Mouse (Mus musculus): ENCODE results near the gene Cdadc1. TPM values are rescaled to one million over a fixed set of nuclear protein-coding genes. Genes with fewer than 3 reads are reported as not detected.

The Cdadc1 gene
- polyA plus RNA-seq, 1 experiment from 2014 or later, result 39.4 TPM

- peaks cover 7% of the 10 kb centered on the region; the same call in 1 of the 2 replicates for H3K36me3 ChIP-seq (ENCODE audit: control insufficient read depth, insufficient read depth, low read length)
- no peaks in the 10 kb centered on the region for H3K27me3 ChIP-seq (ENCODE audit: control insufficient read depth, insufficient read depth, low read length)
- peak overlapping the region; percentile 86 for H3K4me2 ChIP-seq (ENCODE audit: low read length)
- peaks cover 12% of the 10 kb centered on the region for H3K4me1 ChIP-seq (ENCODE audit: control insufficient read depth, insufficient read depth, low read length)
- peak overlapping the region; percentile 80 for H3K9ac ChIP-seq (replicated peaks; ENCODE audit: low read length)
- ATAC-seq (ENCODE audit: low FRiP score, low TSS enrichment) (peak; percentile 44), DNase-seq (no peak)
- peak overlapping the region; percentile 94 for H3K4me3 ChIP-seq (replicated peaks; ENCODE audit: low read depth, low read length)
- peak overlapping the region; percentile 89 for H3K27ac ChIP-seq (replicated peaks; ENCODE audit: low read depth, low read length)
- no peaks in the 10 kb centered on the region for H3K9me3 ChIP-seq (ENCODE audit: control insufficient read depth, low read length)
- 4% methylated on average over 8 of the region's 8 CpGs for WGBS
Measured at GRCm38 (mm10) chr14:59598260-59598627, 485 bp upstream of the Cdadc1 start.

GRCm38 (mm10) chr14:59594988-59595387 is 2.8 kb downstream of the Cdadc1 start:
- H3K9me3 ChIP-seq (ENCODE audit: control insufficient read depth, low read length), result no peaks in the 10 kb centered on the region
- 94% methylated on average over 3 of the region's 3 CpGs for WGBS
- peaks cover 12% of the 10 kb centered on the region for H3K4me1 ChIP-seq (ENCODE audit: control insufficient read depth, insufficient read depth, low read length)
- no peak overlapping the region for H3K9ac ChIP-seq (replicated peaks; ENCODE audit: low read length)
- DNase-seq (no peak), ATAC-seq (ENCODE audit: low FRiP score, low TSS enrichment) (no peak)
- no peak overlapping the region for H3K4me2 ChIP-seq (ENCODE audit: low read length)
- no peak overlapping the region for H3K4me3 ChIP-seq (replicated peaks; ENCODE audit: low read depth, low read length)
- no peak overlapping the region for H3K27ac ChIP-seq (replicated peaks; ENCODE audit: low read depth, low read length)
- H3K36me3 ChIP-seq (ENCODE audit: control insufficient read depth, insufficient read depth, low read length), result peaks cover 24% of the 10 kb centered on the region
- H3K27me3 ChIP-seq (ENCODE audit: control insufficient read depth, insufficient read depth, low read length), result no peaks in the 10 kb centered on the region

- Histone ChIP-seq H3K4me2 (ENCODE audit: low read length) (no peak overlapping the region), H3K4me3 (replicated peaks; ENCODE audit: low read depth, low read length) (no peak overlapping the region), H3K9me3 (ENCODE audit: control insufficient read depth, low read length) (no peaks in the 10 kb centered on the region), H3K4me1 (ENCODE audit: control insufficient read depth, insufficient read depth, low read length) (peaks cover 7% of the 10 kb centered on the region), H3K27me3 (ENCODE audit: control insufficient read depth, insufficient read depth, low read length) (no peaks in the 10 kb centered on the region), H3K9ac (replicated peaks; ENCODE audit: low read length) (no peak overlapping the region), H3K36me3 (ENCODE audit: control insufficient read depth, insufficient read depth, low read length) (peaks cover 45% of the 10 kb centered on the region), H3K27ac (replicated peaks; ENCODE audit: low read depth, low read length) (no peak overlapping the region)
- DNase-seq (no peak), ATAC-seq (ENCODE audit: low FRiP score, low TSS enrichment) (no peak)
- 94% methylated on average over 3 of the region's 3 CpGs for WGBS
Measured at GRCm38 (mm10) chr14:59592593-59592992, 5.2 kb downstream of the Cdadc1 start.

- no peak for DNase-seq
- H3K4me3 ChIP-seq (replicated peaks; ENCODE audit: low read depth, low read length), result no peak overlapping the region
- no peaks in the 10 kb centered on the region for H3K9me3 ChIP-seq (ENCODE audit: control insufficient read depth, low read length)
- H3K4me1 ChIP-seq (ENCODE audit: control insufficient read depth, insufficient read depth, low read length), result peaks cover 5% of the 10 kb centered on the region
- ATAC-seq (ENCODE audit: low FRiP score, low TSS enrichment), result no peak
- 71% methylated on average over 8 of the region's 8 CpGs for WGBS
- H3K4me2 ChIP-seq (ENCODE audit: low read length), result no peak overlapping the region
- H3K36me3 ChIP-seq (ENCODE audit: control insufficient read depth, insufficient read depth, low read length), result peaks cover 48% of the 10 kb centered on the region
- no peak overlapping the region for H3K9ac ChIP-seq (replicated peaks; ENCODE audit: low read length)
- H3K27ac ChIP-seq (replicated peaks; ENCODE audit: low read depth, low read length), result no peak overlapping the region
- H3K27me3 ChIP-seq (ENCODE audit: control insufficient read depth, insufficient read depth, low read length), result no peaks in the 10 kb centered on the region
Measured at GRCm38 (mm10) chr14:59591901-59592300, 5.9 kb downstream of the Cdadc1 start.

GRCm38 (mm10) chr14:59590614-59591013 is 7.1 kb downstream of the Cdadc1 start:
- H3K9me3 ChIP-seq (ENCODE audit: control insufficient read depth, low read length), result no peaks in the 10 kb centered on the region
- no peak for ATAC-seq (ENCODE audit: low FRiP score, low TSS enrichment)
- no peak overlapping the region for H3K9ac ChIP-seq (replicated peaks; ENCODE audit: low read length)
- H3K27ac ChIP-seq (replicated peaks; ENCODE audit: low read depth, low read length), result no peak overlapping the region
- no peaks in the 10 kb centered on the region for H3K27me3 ChIP-seq (ENCODE audit: control insufficient read depth, insufficient read depth, low read length)
- no peak overlapping the region for H3K4me2 ChIP-seq (ENCODE audit: low read length)
- peaks cover 61% of the 10 kb centered on the region for H3K36me3 ChIP-seq (ENCODE audit: control insufficient read depth, insufficient read depth, low read length)
- WGBS, result 87% methylated on average over 1 of the region's 1 CpGs
- DNase-seq, result no peak
- H3K4me3 ChIP-seq (replicated peaks; ENCODE audit: low read depth, low read length), result no peak overlapping the region
- H3K4me1 ChIP-seq (ENCODE audit: control insufficient read depth, insufficient read depth, low read length), result no peaks in the 10 kb centered on the region

- Histone ChIP-seq H3K27ac (replicated peaks; ENCODE audit: low read depth, low read length) (no peak overlapping the region), H3K4me3 (replicated peaks; ENCODE audit: low read depth, low read length) (no peak overlapping the region), H3K9me3 (ENCODE audit: control insufficient read depth, low read length) (no peaks in the 10 kb centered on the region), H3K4me2 (ENCODE audit: low read length) (no peak overlapping the region), H3K27me3 (ENCODE audit: control insufficient read depth, insufficient read depth, low read length) (no peaks in the 10 kb centered on the region), H3K9ac (replicated peaks; ENCODE audit: low read length) (no peak overlapping the region), H3K4me1 (ENCODE audit: control insufficient read depth, insufficient read depth, low read length) (no peaks in the 10 kb centered on the region), H3K36me3 (ENCODE audit: control insufficient read depth, insufficient read depth, low read length) (peaks cover 42% of the 10 kb centered on the region)
- ATAC-seq (ENCODE audit: low FRiP score, low TSS enrichment), result no peak
- WGBS, result 94% methylated on average over 5 of the region's 5 CpGs
- DNase-seq, result no peak
Measured at GRCm38 (mm10) chr14:59576385-59576784, 21.4 kb downstream of the Cdadc1 start.

GRCm38 (mm10) chr14:59566756-59567155 is 31.0 kb downstream of the Cdadc1 start:
- Histone ChIP-seq H3K36me3 (ENCODE audit: control insufficient read depth, insufficient read depth, low read length) (peaks cover 47% of the 10 kb centered on the region), H3K4me1 (ENCODE audit: control insufficient read depth, insufficient read depth, low read length) (no peaks in the 10 kb centered on the region), H3K9me3 (ENCODE audit: control insufficient read depth, low read length) (no peaks in the 10 kb centered on the region), H3K27ac (replicated peaks; ENCODE audit: low read depth, low read length) (no peak overlapping the region), H3K9ac (replicated peaks; ENCODE audit: low read length) (no peak overlapping the region), H3K4me3 (replicated peaks; ENCODE audit: low read depth, low read length) (no peak overlapping the region), H3K27me3 (ENCODE audit: control insufficient read depth, insufficient read depth, low read length) (no peaks in the 10 kb centered on the region), H3K4me2 (ENCODE audit: low read length) (no peak overlapping the region)
- no peak for ATAC-seq (ENCODE audit: low FRiP score, low TSS enrichment)
- no peak for DNase-seq
- WGBS, result 89% methylated on average over 6 of the region's 6 CpGs

GRCm38 (mm10) chr14:59557886-59558285 is 39.9 kb downstream of the Cdadc1 start:
- no peak for ATAC-seq (ENCODE audit: low FRiP score, low TSS enrichment)
- no peaks in the 10 kb centered on the region for H3K36me3 ChIP-seq (ENCODE audit: control insufficient read depth, insufficient read depth, low read length)
- H3K4me1 ChIP-seq (ENCODE audit: control insufficient read depth, insufficient read depth, low read length), result no peaks in the 10 kb centered on the region
- DNase-seq, result no peak
- H3K4me2 ChIP-seq (ENCODE audit: low read length), result no peak overlapping the region
- no peaks in the 10 kb centered on the region for H3K27me3 ChIP-seq (ENCODE audit: control insufficient read depth, insufficient read depth, low read length)
- 46% methylated on average over 1 of the region's 1 CpGs for WGBS
- no peak overlapping the region for H3K9ac ChIP-seq (replicated peaks; ENCODE audit: low read length)
- no peak overlapping the region for H3K4me3 ChIP-seq (replicated peaks; ENCODE audit: low read depth, low read length)
- no peak overlapping the region for H3K27ac ChIP-seq (replicated peaks; ENCODE audit: low read depth, low read length)
- H3K9me3 ChIP-seq (ENCODE audit: control insufficient read depth, low read length), result no peaks in the 10 kb centered on the region

- DNase-seq, result no peak
- Histone ChIP-seq H3K9ac (replicated peaks; ENCODE audit: low read length) (no peak overlapping the region), H3K27me3 (ENCODE audit: control insufficient read depth, insufficient read depth, low read length) (no peaks in the 10 kb centered on the region), H3K4me1 (ENCODE audit: control insufficient read depth, insufficient read depth, low read length) (no peaks in the 10 kb centered on the region), H3K4me2 (ENCODE audit: low read length) (no peak overlapping the region), H3K9me3 (ENCODE audit: control insufficient read depth, low read length) (no peaks in the 10 kb centered on the region), H3K4me3 (replicated peaks; ENCODE audit: low read depth, low read length) (no peak overlapping the region), H3K36me3 (ENCODE audit: control insufficient read depth, insufficient read depth, low read length) (no peaks in the 10 kb centered on the region), H3K27ac (replicated peaks; ENCODE audit: low read depth, low read length) (no peak overlapping the region)
- no peak for ATAC-seq (ENCODE audit: low FRiP score, low TSS enrichment)
- WGBS, result 72% methylated on average over 4 of the region's 4 CpGs
Measured at GRCm38 (mm10) chr14:59557071-59557470, 40.7 kb downstream of the Cdadc1 start.
